Mouse (Mus musculus): ENCODE data around the gene Zfp618.

Gene Zfp618

DNA sequence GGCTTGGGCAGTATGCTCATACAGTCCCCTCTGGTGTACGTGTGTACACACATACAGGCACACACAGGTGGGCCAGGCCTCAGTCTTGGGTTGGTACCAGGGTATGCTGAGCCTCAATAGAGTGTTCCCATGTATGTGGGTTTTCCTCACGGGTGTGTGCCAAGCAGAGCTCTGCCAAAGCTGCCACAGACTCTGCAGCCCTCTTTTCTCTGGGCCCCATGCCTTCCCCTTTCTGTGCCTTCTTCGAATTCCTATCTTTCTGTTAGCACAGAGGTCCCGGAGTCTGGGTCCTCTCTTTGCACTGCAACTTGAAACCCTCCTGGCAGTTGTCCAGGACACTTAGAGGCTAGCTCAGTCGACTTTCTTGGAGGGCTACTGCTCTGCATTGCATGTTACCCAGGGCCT lies 33.1 kb downstream of the Zfp618 start:
- DNase-seq (ENCODE audit: extremely low read depth, insufficient read length, low spot score) = no peak

GRCm38 (mm10) chr4:62998908-62999307 lies 33.5 kb downstream of the Zfp618 start:
- no peak for DNase-seq (ENCODE audit: extremely low read depth, insufficient read length, low spot score)

DNA sequence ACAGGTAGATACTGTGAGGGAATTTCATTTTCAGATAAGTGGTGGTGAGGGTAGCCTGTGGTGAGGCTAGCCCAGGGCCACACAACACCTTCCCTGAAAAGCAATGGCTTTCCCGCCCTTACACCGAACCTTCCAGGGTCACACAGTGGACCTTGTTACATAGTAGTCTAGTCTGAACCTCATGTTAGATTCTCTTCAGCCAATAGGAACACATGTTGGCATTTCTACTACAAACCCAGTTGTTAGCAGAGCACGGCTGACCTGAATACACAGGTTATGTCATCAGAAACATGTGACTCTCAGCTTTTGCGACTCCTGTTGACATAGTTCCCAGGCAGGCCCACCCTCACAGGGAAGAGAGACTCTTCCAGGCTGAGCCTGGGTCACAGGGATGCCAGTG lies 33.9 kb downstream of the Zfp618 start:
- DNase-seq (ENCODE audit: extremely low read depth, insufficient read length, low spot score) = no peak

GRCm38 (mm10) chr4:62999916-63000315 lies 34.5 kb downstream of the Zfp618 start:
- DNase-seq (ENCODE audit: extremely low read depth, insufficient read length, low spot score) = no peak

- no peak for DNase-seq (ENCODE audit: extremely low read depth, insufficient read length, low spot score)
Observed at GRCm38 (mm10) chr4:63000316-63001055, 35.1 kb downstream of the Zfp618 start.

DNA sequence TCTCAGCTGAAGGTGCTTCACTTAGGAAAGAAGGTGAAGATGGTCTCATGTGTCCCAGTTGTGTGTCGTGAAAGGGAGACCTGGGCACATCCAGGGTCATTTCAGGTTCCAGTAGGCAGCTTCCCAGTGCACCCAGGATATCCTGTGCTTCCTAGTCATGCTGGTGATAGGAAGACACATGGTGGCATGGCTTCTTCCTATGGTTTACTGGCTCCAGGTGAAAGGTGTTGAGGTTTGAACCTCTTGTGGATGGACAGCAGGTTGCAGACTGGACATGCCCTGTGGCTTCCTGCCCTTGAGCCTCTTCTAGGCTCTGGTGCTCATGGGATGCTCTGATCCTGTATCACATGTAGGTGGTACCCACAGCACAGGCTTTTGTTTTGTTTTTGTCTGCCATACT lies 37.0 kb downstream of the Zfp618 start:
- DNase-seq (ENCODE audit: extremely low read depth, insufficient read length, low spot score) = no peak

GRCm38 (mm10) chr4:63004519-63004918 lies 39.1 kb downstream of the Zfp618 start:
- no peak for DNase-seq (ENCODE audit: extremely low read depth, insufficient read length, low spot score)

- DNase-seq (ENCODE audit: extremely low read depth, insufficient read length, low spot score) = no peak
Observed at GRCm38 (mm10) chr4:63005446-63006185, 40.2 kb downstream of the Zfp618 start.

- DNase-seq (ENCODE audit: extremely low read depth, insufficient read length, low spot score) = no peak
Observed at GRCm38 (mm10) chr4:63006198-63007155, 41.1 kb downstream of the Zfp618 start.

DNA sequence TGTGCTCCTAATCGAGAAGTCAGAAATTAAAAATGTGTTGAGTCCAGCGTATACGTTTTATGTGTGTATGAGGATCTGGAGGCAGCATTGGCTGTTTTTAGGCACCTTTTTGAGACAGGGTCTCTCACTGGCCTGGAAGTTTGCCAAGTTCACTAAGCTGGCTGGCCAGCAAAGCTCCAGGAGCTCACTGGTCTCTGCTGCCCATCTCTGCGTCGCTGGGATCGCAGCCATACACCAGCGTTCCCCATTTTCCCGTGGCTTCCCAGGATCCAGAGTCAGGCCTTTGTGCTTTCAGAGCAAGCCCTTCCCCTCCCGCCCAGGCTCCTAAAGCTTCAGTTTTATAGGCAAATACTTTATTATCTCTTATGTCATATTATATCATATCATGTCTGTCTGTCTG lies 42.8 kb downstream of the Zfp618 start:
- no peak for DNase-seq (ENCODE audit: extremely low read depth, insufficient read length, low spot score)

GRCm38 (mm10) chr4:63008822-63009221 lies 43.4 kb downstream of the Zfp618 start:
- no peak for DNase-seq (ENCODE audit: extremely low read depth, insufficient read length, low spot score)

DNA sequence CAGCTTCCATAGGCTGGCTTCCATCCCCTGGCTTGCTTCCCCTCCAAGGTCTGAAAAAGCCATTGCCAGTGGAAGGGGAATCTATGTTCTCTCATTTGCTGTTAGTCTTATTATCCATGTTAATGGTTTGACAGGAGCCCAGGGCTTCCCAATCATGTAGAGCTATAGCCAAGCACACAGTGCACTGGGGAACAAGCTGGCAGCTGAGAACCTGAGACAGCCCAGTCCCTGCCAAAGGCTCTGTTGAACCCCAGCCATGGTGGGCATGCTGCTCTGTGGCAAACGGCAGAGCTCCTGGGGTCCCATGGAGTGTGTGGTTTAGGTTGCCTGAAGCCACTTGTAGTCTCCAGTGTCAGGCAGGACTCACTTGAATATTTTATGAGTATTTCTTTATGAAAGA lies 44.4 kb downstream of the Zfp618 start:
- DNase-seq (ENCODE audit: extremely low read depth, insufficient read length, low spot score) = no peak

GRCm38 (mm10) chr4:63010226-63010625 lies 44.9 kb downstream of the Zfp618 start:
- DNase-seq (ENCODE audit: extremely low read depth, insufficient read length, low spot score) = no peak

DNA sequence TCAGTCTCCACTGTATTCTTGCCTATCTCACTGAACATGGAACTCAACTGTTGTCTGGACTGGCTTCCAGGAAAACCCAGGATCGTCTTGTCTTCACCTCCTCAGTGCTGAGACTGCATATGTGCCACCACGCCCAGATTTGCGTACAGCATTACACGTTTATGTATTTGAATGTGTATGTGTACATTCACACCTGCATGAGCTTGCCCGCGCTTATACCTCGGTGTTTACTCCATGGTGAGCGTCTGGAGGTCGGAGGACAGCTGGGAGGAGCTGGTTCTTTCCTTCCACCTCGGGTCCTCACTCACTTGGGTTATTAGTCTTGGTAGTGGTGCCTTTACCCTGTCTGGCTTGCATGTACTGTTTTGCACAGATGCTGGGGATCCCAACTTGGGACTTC lies 53.2 kb downstream of the Zfp618 start:
- DNase-seq (ENCODE audit: extremely low read depth, insufficient read length, low spot score) = no peak

DNA sequence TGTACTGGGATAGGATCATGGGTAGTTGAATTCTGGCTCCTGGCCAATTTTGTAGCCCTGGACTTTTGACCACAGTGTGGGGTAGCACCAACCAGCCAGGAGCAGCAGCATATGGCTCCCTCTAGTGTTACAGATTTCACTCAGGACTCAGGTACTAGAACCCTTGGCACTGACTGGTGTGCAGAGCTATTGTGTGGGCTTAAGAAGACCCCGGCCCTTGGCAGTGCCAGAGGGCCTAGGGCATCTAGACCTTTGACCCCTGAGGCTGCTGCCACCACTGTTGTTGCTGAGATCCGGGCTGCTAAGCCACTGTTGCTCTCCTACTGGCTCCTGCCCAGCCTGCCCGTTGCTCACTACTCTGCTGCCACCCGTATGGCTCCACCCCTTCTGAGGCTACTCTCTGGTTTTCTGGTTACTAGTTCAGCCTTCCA lies 54.1 kb downstream of the Zfp618 start:
- no peak for DNase-seq (ENCODE audit: extremely low read depth, insufficient read length, low spot score)

DNA sequence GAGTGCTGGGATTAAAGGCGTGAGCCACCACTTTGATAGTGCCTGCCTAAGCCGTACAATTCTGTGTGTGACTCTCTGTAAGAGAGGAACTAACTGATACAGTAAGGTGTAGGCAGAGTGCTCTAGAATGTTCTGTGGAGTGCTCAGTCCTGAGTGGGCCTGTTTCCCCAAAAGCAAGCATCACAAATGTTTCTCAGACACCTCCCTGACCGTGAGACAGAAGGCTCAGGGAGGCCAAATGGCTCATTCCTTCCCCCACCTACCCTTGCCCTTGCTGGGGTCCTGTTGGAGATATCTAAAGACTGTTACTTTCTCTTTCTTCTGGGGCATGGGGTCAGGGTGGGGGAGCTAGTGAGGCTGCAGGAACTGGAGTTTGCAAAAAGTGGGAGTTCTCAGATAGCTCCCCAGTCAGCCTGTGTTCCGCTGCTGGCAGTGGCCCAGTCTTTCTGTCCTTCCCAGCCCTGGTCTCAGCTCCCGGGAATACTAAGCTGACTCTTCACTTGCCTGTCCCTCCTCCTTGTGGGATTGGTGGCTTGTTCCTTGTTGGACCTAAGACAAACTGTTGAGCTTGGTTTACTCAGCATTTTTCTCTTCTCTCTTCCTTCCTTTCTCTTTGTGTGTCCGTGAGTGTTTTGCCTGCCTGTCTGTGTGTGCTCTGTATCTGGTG lies 55.8 kb downstream of the Zfp618 start:
- DNase-seq (ENCODE audit: extremely low read depth, insufficient read length, low spot score) = no peak

DNA sequence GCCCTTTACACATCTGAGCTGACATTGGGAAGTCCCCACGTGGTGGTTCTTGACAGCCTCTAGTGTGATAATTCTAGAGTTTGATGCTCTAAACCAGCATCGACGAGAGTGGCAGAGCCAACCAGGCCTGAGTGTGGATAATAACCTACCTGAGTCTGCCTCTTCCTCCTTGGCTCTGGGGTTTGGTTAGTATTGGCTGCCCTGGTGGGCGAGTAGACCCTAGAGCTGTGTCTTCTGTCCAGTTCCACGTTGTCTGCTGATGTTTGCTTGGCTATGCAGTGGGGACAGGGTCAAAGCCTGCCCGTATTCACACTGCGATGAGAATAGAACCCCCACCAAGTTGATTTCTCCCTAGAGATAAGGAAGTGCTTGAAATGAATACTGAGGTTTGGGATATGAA lies 58.1 kb downstream of the Zfp618 start:
- no peak for DNase-seq (ENCODE audit: extremely low read depth, insufficient read length, low spot score)

GRCm38 (mm10) chr4:63024098-63024497 lies 58.7 kb downstream of the Zfp618 start:
- DNase-seq (ENCODE audit: extremely low read depth, insufficient read length, low spot score) = no peak

DNA sequence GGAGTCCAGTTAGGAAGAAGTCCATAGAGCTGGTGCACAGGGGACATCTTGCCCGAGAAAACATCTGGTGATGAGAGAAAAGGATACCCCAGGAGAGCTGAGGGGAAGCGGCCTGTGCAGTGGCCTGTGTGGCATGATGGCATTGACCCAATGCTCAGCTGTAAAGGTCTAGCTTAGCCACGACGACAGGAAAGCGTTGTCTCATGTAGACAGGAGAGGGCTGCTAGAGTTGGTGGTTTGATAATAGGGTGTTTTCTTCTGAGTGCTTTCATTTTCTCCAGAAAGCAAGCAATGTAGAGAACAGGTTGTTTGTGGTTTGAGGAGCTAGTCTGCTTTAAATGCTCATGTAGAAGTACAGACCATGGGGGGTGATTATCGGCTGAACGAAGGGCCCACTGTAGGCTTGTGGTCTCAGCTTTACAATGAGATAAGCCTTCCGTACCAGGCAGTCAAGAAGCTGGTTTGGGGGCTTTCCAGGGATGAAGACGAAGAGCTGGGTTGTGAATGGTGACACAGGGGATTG lies 59.4 kb downstream of the Zfp618 start:
- no peak for DNase-seq (ENCODE audit: extremely low read depth, insufficient read length, low spot score)

DNA sequence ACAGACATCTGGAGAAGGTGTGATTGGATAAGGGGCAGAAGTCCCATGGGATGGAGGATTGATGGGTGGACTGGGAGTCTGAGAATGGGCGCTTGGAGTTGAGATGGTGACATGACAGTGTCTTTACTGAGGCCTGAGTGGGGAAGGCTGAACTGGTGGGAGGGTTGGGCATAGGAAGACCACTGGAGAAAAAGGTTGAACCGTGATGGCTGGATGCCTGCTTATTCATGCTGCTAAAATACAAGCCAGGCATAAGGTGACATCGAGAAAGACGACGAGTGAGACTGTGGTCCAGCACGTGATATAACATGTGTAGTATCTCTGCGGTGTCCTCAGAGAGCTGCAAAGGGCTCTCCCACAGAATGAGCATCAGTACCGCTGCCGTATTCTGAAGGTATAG lies 59.9 kb downstream of the Zfp618 start:
- DNase-seq (ENCODE audit: extremely low read depth, insufficient read length, low spot score) = no peak

Measured in 3134 (cell line).